Mouse (Mus musculus): Measurements from ENCODE around the gene A830031A19Rik. TPM values are rescaled to one million over a fixed set of nuclear protein-coding genes. Genes with fewer than 3 reads are reported as not detected.
A peak's percentile ranks its signal among the peaks of the same experiment; 100 is the strongest.

A830031A19Rik gene
- total RNA-seq (2015), result not detected in 2 replicates
- not detected in 2 replicates for total RNA-seq (2017)

DNA sequence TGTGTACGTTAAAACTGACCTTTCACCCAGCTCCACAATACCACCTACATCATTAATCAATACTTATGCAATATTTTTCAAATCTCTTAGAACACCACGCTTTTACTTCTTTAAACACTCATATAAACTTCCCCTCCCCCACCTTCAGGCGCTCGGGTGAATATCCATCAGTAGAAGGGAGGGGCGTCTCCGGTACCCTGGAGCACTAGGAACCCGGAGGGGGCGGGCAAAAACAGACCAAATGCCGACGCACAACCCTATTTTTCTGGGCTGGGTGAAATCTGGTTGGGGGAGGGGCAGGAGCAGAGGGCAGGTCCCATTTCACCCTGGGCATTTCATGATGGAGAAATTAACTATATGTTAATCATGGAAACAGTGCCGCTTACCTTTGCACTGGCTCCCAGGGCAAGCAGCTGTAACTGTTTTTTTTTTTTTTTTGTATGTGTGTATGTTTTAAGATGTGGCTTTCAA, at the start of gene A830031A19Rik:
A830031A19Rik (minus strand) TSS at position 421 of the 471 bp plus-strand sequence.
- ATAC-seq (ENCODE audit: poor library complexity, severe bottlenecking), result no peak

DNA sequence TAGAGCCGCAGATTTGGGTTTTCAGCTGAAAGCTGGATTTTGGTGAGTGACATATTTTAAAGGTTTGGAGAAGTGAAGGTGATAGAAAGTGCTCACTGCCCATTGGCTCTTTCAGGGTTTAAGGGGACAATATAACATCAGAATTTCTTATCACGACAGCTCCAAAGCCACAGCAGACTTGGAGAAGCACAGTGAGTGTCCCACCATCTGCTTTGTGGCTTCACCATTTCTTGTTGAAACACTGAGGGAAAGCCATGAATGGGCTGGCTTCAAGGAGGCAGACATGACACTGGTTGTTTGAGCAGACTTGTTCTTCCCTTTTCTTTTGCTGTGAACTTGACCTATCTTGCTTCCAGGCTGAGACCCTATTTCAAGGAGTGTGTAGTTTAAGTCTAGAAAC, 49.1 kb upstream of the A830031A19Rik start:
- no peak for ATAC-seq (ENCODE audit: poor library complexity, severe bottlenecking)

- no peak for ATAC-seq (ENCODE audit: poor library complexity, severe bottlenecking)
Measured at GRCm38 (mm10) chr11:24122899-24123298, 48.0 kb upstream of the A830031A19Rik start.

GRCm38 (mm10) chr11:24121136-24121535, 46.3 kb upstream of the A830031A19Rik start:
- ATAC-seq (ENCODE audit: poor library complexity, severe bottlenecking), result peak; percentile 33

- no peak for ATAC-seq (ENCODE audit: poor library complexity, severe bottlenecking)
Measured at GRCm38 (mm10) chr11:24116582-24117318, 41.9 kb upstream of the A830031A19Rik start.

GRCm38 (mm10) chr11:24116041-24116440, 41.2 kb upstream of the A830031A19Rik start:
- ATAC-seq (ENCODE audit: poor library complexity, severe bottlenecking), result no peak

GRCm38 (mm10) chr11:24115017-24115752, 40.3 kb upstream of the A830031A19Rik start:
- no peak for ATAC-seq (ENCODE audit: poor library complexity, severe bottlenecking)

GRCm38 (mm10) chr11:24111720-24112119, 36.9 kb upstream of the A830031A19Rik start:
- peak; percentile 82 for ATAC-seq (ENCODE audit: poor library complexity, severe bottlenecking)

DNA sequence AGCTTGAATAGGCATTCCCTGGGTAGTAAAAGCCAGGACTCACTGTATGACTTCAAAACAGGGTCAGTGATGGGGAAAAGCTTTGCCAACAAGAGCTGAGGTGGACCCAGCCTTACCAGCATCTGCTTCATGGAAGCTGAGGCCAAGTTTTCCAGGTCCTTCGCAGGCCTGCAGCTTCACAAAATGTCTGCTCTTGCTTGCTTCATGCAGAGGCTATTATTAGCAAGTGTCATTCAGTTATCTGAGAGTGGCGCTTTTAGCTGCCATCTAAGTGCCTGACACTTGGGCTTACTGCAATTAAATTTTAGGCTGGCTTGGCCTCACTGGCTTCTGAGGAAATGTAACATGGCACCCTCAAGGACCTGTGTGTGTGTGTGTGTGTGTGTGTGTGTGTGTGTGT, 35.3 kb upstream of the A830031A19Rik start:
- ATAC-seq (ENCODE audit: poor library complexity, severe bottlenecking), result no peak

DNA sequence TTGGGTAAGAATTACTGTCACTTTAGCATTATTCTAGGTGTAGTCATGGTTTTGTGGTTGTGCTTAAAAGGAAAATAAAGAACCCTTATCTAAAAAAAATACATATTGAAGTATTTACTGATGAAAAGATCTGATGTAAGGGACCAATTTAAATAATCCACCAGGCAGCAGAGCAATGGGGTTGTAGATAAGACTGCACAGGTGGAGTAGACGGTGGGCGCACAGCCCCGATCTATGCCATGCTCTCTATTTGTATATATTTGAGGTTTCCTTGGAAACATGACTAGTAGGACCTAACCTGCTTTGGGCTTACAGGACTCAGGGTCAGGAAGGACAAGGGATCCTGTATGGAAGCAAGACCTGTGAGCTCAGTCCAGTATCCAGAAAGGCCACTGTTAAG, 34.5 kb upstream of the A830031A19Rik start:
- no peak for ATAC-seq (ENCODE audit: poor library complexity, severe bottlenecking)

GRCm38 (mm10) chr11:24108974-24109373, 34.1 kb upstream of the A830031A19Rik start:
- ATAC-seq (ENCODE audit: poor library complexity, severe bottlenecking), result no peak

DNA sequence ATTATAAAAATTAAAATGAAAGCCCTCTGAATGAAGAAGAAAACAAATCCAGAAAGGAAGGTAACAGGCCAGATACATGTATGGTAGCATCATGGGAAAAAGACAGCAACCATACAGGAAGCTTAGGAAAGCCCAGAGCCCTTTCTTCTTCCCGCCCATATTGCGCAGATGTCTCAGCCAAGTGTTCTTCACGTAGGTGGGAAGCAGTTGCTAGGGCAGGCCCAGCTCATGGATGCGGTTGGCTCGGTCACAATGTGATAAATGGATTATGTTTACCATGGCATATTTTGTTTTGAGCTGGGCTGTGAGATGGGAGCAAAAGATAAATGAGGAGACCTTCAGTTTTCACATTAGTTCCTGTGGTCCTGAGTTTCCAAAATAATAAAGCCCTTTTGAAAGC, 32.6 kb upstream of the A830031A19Rik start:
- ATAC-seq (ENCODE audit: poor library complexity, severe bottlenecking), result no peak

DNA sequence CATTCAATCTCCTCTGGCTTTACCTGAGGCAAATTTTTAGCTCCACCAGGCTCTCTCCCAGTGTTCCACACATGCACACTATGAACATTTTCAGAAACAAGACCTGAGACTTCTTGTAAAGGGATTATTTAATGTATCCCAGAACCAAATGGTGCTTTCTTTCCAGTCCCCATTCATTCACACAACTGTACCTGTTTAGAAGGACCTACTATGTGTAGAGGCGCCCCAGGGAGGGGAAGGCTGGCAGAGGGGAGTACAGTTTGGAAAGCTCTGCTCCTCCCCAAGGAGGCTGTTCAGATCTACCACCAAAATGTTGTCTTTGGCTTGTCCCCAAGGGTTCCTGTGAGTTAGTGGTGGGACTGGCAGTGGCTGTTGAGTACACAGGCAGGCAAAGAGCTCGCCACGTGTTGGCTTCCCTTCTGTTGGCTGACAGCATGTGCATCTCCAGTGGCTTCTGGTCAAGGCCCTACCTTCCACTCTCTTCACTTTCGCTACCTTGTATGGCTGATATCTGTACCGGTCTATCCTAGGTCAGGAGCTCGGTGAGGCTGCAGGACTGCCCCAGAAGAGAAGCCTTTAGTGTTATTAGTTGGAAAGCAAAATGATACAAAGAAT, 28.4 kb upstream of the A830031A19Rik start:
- no peak for ATAC-seq (ENCODE audit: poor library complexity, severe bottlenecking)

GRCm38 (mm10) chr11:24102372-24102771, 27.5 kb upstream of the A830031A19Rik start:
- ATAC-seq (ENCODE audit: poor library complexity, severe bottlenecking), result no peak

DNA sequence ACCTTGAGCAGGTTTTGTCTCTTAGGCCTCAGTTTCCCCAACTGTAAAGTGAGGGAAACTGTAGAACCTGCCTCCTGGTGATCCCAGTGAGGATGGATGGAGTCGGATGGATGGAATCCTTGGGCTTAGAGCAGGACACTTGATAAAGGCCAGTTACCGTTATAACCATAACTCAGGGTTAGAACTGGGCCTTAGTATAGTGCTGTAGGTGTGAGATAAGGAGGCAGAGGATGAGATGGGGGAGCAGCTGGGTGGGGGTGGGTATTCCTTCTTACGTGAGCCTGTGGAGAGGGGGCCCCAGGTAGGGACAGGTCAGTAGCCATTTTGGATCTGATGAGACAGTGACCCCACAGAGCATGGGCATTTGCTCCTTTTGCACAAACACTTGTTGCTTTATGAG, 26.8 kb upstream of the A830031A19Rik start:
- ATAC-seq (ENCODE audit: poor library complexity, severe bottlenecking), result no peak

DNA sequence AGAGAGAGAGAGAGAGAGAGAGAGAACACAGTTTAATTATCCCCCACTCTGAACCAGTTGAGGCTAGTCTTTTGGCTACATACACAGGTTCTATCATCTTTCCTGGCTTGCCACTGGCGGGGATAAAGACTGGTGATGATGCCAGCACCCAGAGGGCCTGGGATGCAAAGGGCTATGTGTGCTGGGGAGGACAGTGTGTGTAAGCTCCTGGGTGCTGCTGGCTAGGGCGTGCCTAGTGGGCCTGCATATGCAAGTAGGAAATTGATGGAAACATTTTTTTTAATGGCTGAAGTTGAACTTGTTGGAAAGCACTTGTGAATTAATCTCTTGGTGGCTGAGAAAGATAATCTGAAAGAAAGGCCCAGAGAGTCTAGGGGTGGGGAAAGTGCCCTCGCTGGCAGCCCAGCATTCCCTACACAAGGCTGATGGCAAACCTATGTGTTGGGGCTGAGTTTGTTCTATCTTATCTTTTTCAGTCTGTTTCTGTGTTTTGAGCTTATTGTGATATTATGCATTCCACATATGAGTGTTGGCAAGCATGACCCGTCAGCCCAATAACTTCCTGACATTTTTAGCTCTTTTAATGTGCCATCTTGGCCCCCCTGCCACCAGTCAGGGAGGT, 25.7 kb upstream of the A830031A19Rik start:
- 0 out of 2 replicates have a peak, but pooled peaks have one; percentile 15 for ATAC-seq (ENCODE audit: poor library complexity, severe bottlenecking)

DNA sequence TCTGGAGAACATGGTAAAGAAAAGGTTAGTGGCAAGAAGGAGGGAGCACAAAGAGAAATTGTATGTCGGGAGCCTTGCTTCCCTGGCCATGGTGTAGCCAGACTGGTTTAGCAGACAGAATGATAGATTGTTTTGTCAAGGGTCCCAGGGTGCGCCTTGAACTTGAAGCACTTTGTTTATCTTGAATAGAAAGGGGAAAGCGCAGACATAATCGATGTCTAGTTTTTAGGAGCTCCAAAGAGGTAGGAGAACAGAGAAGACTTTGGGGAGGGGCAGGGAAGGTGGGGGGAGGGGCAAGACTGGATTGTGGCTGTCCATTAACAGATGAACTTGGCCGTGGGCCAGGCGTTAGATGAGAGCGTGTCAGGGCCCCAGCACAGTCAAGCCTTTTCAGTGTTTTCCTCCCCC, 25.0 kb upstream of the A830031A19Rik start:
- no peak for ATAC-seq (ENCODE audit: poor library complexity, severe bottlenecking)

DNA sequence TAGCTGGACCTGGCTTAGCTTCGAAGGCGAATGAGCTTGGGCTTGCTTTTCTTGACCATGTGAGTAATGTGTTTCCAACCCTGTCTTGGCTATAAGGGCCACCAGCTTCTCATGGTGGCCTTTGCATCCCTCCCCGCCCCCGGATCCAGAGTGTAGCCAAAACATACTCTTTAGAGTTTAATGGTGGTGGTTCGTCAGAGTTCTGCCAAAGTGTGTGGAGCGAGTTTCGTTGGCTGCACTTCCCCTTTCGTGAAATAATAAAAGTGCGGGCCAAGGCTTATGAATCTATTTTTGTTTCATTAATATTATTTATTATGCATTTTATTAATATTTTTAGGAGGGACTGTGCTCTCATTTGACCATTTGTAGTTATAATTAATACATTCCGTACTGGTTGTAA, 24.4 kb upstream of the A830031A19Rik start:
- peak; percentile 70 for ATAC-seq (ENCODE audit: poor library complexity, severe bottlenecking)

GRCm38 (mm10) chr11:24098662-24099061, 23.8 kb upstream of the A830031A19Rik start:
- ATAC-seq (ENCODE audit: poor library complexity, severe bottlenecking), result 0 out of 2 replicates have a peak, but pooled peaks have one; percentile 5

- ATAC-seq (ENCODE audit: poor library complexity, severe bottlenecking), result no peak
Measured at GRCm38 (mm10) chr11:24098069-24098468, 23.2 kb upstream of the A830031A19Rik start.

- ATAC-seq (ENCODE audit: poor library complexity, severe bottlenecking), result no peak
Measured at GRCm38 (mm10) chr11:24097026-24097425, 22.2 kb upstream of the A830031A19Rik start.
